9 mouse cellular contexts compared by ENCODE assay signal in the genomic region with DNA sequence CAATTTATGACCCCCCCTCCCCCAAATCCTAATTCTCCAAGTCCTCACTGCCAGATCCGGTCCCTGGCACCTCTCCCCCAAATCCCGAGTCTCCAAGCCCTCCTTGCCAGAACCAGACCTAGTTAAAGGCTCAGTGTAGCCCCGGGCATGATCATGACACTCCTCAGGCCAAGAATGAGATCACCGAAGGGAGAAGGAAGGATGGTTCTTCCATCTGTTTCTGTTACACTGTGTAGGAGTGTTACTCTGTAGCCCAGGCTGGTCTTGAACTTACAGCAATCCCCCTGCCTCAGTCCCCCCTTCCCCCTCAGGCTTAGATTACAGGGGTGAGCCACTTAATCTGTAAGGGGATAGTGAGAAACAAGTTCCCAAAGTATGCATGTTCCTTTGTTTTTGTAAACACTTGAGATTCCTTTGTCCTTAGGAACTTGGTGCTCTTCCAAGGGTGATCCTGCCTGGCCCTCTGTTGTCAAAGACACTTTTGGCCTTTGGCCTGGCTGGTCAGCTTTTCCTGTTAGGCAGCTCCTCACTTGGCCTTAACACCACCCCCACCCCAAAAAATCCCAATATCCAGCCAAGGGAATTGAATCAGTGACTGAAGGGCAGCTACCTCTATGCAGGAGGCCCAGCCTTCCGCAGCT. TPM values are rescaled to one million over a fixed set of nuclear protein-coding genes. Genes with fewer than 3 reads are reported as not detected.
DNase-seq lines count a peak whose midpoint lies in the region; ATAC-seq lines count a peak whose summit lies in the region.
"Had no signal": no experiment of that assay in that cellular context is flagged by ENCODE, and none has a peak within 500 bp of the region (broad histone marks: within the 10 kb centered on the region; RNA-seq: fewer than 3 reads in every experiment).

No protein-coding gene starts in this region.

- no peak overlapping the region for H3K4me3 ChIP-seq in midbrain, embryonic 15.5 days
- H3K4me3 ChIP-seq in midbrain, embryonic 10.5 days = no peak overlapping the region
- H3K4me3 ChIP-seq in embryonic facial prominence, embryonic 10.5 days = no peak overlapping the region

- H3K9ac ChIP-seq in midbrain, embryonic 15.5 days = no peak overlapping the region

- H3K36me3 ChIP-seq in midbrain, embryonic 15.5 days (replicated peaks) = no peaks in the 10 kb centered on the region
- H3K36me3 ChIP-seq in midbrain, embryonic 10.5 days = no peaks in the 10 kb centered on the region
- no peaks in the 10 kb centered on the region for H3K36me3 ChIP-seq in embryonic facial prominence, embryonic 10.5 days (replicated peaks)
- H3K36me3 ChIP-seq: hindbrain, embryonic 15.5 days had no signal

- intact Hi-C loops in heart, postnatal 10 days (cut with DNase I) = loop anchor here (10.0 kb wide), 3 partner anchors 102 to 302 kb away; a partner anchor contains a TSS

- ATAC-seq in midbrain, embryonic 15.5 days (replicated peaks) = peak; percentile 44
- ATAC-seq in CD4-positive, CD25-positive, alpha-beta regulatory T cell, adult 4 months = no peak

- H3K27me3 ChIP-seq in midbrain, embryonic 15.5 days (replicated peaks) = no peaks in the 10 kb centered on the region
- no peaks in the 10 kb centered on the region for H3K27me3 ChIP-seq in midbrain, embryonic 10.5 days (ENCODE audit: low read depth, poor library complexity, severe bottlenecking)
- H3K27me3 ChIP-seq in embryonic facial prominence, embryonic 10.5 days (replicated peaks; ENCODE audit: low read depth, poor library complexity, severe bottlenecking) = no peaks in the 10 kb centered on the region
- H3K27me3 ChIP-seq: hindbrain, embryonic 15.5 days had no signal

- DNase-seq in midbrain, embryonic 10.5 days (ENCODE audit: low spot score) = no peak
- DNase-seq in cerebellum, adult 9-11 months = peak; percentile 70
- peak; percentile 54 to 66 for DNase-seq in heart, postnatal 10 days
- peak; percentile 76 for DNase-seq in lung, postnatal 14 days
- no peak for DNase-seq in embryonic facial prominence, embryonic 10.5 days (ENCODE audit: low spot score)
- no peak for DNase-seq in urinary bladder, adult 2 months (ENCODE audit: low spot score)

- 80% methylated on average over 5 of the region's 5 CpGs for WGBS in midbrain, embryonic 15.5 days
- WGBS in midbrain, embryonic 10.5 days = 87% methylated on average over 5 of the region's 5 CpGs
- WGBS in embryonic facial prominence, embryonic 10.5 days = 73% methylated on average over 5 of the region's 5 CpGs

- no peak overlapping the region; the same call in 1 of the 2 replicates for H3K4me2 ChIP-seq in midbrain, embryonic 15.5 days

- no peaks in the 10 kb centered on the region for H3K9me3 ChIP-seq in midbrain, embryonic 15.5 days
- no peaks in the 10 kb centered on the region for H3K9me3 ChIP-seq in midbrain, embryonic 10.5 days (replicated peaks)
- no peaks in the 10 kb centered on the region for H3K9me3 ChIP-seq in embryonic facial prominence, embryonic 10.5 days
- H3K9me3 ChIP-seq: hindbrain, embryonic 15.5 days had no signal

- no peak overlapping the region for H3K27ac ChIP-seq in midbrain, embryonic 15.5 days
- H3K27ac ChIP-seq in midbrain, embryonic 10.5 days (replicated peaks) = no peak overlapping the region
- no peak overlapping the region for H3K27ac ChIP-seq in embryonic facial prominence, embryonic 10.5 days (replicated peaks)

- 0 out of 2 replicates have a peak, but pooled peaks cover 12% of the 10 kb centered on the region for H3K4me1 ChIP-seq in midbrain, embryonic 15.5 days
- H3K4me1 ChIP-seq in midbrain, embryonic 10.5 days = peaks cover 45% of the 10 kb centered on the region
- H3K4me1 ChIP-seq in embryonic facial prominence, embryonic 10.5 days = peaks cover 25% of the 10 kb centered on the region

RNA-seq across cellular contexts. Expression of a gene that starts 2.8 kb away (rescaled TPM):
- 0.19 and 0.26 TPM in 2 replicates for polyA plus RNA-seq in midbrain, embryonic 15.5 days (2015; fragmentation: Nextera tagmentation; extraction: Ambion mirVana)
- polyA plus RNA-seq in midbrain, embryonic 10.5 days (2016; fragmentation: Nextera tagmentation; extraction: Ambion mirVana) = 0.41 and 6.1 TPM in 2 replicates
- under 1 TPM in 1 of 2 experiments, not detected in 1; 0.27 TPM for total RNA-seq in heart, postnatal 10 days (2021)
- 13.0 and 16.0 TPM in 2 replicates for polyA plus RNA-seq in embryonic facial prominence, embryonic 10.5 days (2016; fragmentation: Nextera tagmentation; extraction: Ambion mirVana)
- 0.01 TPM in 1 of 2 replicates, not detected in the other for polyA plus RNA-seq in urinary bladder, adult 2 months (2012; rRNA removed)
- 1 to 10 TPM; 9.7 to 9.9 TPM for polyA plus RNA-seq in CD4-positive, CD25-positive, alpha-beta regulatory T cell, adult 4 months (2017; shearing (Covaris generic))

Comparison
In these comparisons a context has a peak if more than half of its experiments do, and no peak if none do; other contexts are left out.
1. DNase-seq: peak in cerebellum, adult 9-11 months (single experiment), heart, postnatal 10 days (2 of 2) and lung, postnatal 14 days (single experiment); none in midbrain, embryonic 10.5 days (single experiment), embryonic facial prominence, embryonic 10.5 days (single experiment) and urinary bladder, adult 2 months (single experiment).